Mouse (Mus musculus) adipocyte (in vitro differentiated cells): ENCODE data around the gene S100a5.

Experiments
- DNase-seq: peaks from one replicate; pipeline ENCODE4 v3.0.0-alpha.2; 2016; ENCODE audit warnings: low spot score

S100a5 gene

GRCm38 (mm10) chr3:90608223-90608622 is at the start of gene S100a5:
Gene S100a5 (plus strand): TSS chr3:90608523.
- no peak for DNase-seq

GRCm38 (mm10) chr3:90560008-90560628 is 48.2 kb upstream of the S100a5 start, which contains the start of gene S100a3:
Gene S100a3 (plus strand): TSS chr3:90560578.
- no peak for DNase-seq

DNA sequence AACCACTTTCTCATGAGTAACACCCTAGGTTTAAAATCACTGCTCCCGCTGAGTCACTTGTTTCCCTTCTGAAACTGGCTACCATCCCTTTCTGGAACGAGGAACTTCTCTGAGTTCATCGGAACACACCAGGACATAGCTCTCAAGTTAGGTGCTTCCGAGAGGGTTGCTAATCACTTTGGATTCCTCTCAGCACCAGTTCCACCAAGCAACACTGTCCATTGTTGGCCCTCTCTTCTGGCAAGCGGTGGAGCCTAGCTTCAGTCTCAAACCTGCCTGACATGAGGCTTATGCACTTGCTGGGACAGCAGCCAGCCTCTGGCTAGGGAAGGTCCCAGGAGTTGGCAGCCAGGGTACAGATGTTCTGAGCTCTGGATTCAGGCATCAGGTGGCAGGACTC is 33.6 kb upstream of the S100a5 start:
- DNase-seq, result peak; percentile 77

DNA sequence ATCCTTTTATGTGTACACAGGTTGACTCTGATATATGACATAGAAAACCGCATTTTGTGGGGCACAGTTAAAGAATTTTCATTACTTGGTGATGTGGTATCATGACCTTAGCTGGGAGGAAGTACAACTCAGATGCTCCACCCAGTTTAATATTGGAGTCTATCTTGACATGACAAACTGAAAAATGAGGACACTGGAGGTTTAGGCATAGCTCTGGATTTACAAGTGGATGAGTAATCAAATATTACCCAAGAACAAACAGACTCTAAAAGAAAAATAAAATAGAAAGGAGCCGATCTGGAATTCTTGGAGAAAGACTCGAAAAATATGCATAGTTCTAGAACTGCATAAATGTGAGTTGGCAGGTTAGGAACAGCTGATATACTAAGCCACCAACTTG is 33.0 kb upstream of the S100a5 start:
- DNase-seq, result no peak

DNA sequence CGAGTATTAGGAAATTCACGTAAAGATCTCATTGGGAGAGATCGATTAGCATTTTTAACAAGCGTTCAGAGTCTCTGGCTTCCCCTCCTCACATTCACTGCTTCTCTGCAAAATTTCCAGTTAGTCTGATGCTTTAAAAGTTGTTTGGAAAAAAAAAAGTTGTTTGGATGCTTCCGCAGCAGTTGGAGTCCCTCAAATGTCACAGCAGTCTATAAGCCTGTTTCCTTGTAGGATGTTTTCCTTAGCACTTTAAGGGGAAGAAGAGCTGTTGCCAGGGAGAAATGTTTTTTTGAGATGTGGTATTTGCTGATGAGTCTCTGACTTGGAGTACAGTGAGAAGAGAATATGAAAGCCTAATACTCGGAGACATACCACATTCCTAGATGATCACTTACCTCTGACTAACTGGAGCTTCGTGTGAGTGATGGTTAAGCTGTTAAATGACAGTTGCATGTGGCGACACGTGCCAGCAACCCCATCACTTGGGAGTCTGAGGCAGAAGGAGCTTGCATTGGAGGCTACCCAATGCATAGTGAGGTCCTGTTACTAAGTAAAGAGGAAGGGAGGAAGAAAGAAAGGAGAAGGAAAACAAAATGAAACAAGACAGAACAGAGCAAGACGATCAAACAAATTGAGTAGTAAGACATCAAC is 31.8 kb upstream of the S100a5 start:
- no peak for DNase-seq

DNA sequence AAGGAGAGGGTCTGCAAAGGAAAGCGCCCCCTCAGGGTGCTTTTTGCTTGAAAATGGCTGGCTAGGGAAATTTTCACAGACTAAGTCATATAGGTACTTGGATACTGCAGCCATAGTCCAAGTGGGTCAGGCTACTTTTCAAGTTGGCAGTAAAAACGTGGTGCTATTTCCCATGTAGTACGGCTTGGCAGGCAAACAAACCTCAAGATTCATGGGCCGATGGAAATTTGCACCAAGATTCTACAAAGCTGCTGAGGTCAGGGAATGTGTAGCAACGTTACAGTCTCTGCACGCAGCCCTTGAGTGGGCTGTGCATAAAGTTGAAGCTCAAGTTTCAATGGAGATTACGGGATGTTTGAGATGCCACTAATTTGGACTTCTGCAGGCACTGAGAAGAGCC is 28.9 kb upstream of the S100a5 start:
- peak; percentile 79 for DNase-seq

- no peak for DNase-seq
These were observed 27.2 kb upstream of the S100a5 start for GRCm38 (mm10) chr3:90581141-90581540.

- no peak for DNase-seq
These were observed 26.2 kb upstream of the S100a5 start for GRCm38 (mm10) chr3:90582156-90582555.

DNA sequence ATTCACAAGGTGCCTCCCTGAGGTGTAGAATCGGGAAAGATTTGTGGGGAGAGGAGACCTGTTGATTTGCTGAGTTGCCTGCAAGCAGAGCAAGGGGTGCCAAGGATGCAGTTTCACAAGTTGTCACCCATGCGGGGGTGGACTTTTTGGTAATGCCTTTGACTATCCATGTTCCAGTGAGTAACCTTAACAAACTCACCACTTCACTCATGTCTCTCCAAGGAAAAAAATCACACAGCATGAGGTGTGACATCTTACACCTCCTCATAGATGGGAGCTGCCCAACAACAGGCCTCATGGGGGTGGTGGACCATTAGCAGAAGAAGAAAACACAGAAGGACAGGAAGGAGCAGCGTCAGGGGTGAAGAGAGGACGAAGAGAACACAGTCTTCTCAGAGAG is 25.8 kb upstream of the S100a5 start:
- no peak for DNase-seq

DNA sequence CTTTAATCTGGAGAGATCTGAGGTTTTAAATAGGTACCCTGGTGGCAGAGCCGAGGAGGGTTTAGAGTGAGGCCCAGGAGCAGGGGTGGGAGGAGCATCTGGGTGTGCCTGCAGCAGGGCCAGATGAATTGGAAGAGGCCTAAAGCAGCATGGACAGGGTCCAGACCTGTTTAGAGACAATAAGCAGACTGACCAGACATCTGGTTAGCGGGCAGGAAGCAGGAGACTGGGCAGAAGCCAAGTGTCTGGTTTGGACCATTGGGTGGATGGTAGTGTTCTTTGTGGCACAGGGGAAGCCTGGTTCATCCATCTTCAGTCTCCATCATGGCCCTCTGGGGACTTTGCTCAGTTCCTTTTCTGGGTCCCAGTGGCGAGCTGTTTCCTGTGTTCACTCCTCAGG is 24.4 kb upstream of the S100a5 start:
- DNase-seq, result no peak

- DNase-seq, result peak; percentile 86
These were observed 22.7 kb upstream of the S100a5 start for GRCm38 (mm10) chr3:90585595-90585994.

GRCm38 (mm10) chr3:90586016-90586643 is 22.2 kb upstream of the S100a5 start:
- DNase-seq, result no peak

- peak; percentile 63 for DNase-seq
These were observed 21.4 kb upstream of the S100a5 start for GRCm38 (mm10) chr3:90586906-90587305.

DNA sequence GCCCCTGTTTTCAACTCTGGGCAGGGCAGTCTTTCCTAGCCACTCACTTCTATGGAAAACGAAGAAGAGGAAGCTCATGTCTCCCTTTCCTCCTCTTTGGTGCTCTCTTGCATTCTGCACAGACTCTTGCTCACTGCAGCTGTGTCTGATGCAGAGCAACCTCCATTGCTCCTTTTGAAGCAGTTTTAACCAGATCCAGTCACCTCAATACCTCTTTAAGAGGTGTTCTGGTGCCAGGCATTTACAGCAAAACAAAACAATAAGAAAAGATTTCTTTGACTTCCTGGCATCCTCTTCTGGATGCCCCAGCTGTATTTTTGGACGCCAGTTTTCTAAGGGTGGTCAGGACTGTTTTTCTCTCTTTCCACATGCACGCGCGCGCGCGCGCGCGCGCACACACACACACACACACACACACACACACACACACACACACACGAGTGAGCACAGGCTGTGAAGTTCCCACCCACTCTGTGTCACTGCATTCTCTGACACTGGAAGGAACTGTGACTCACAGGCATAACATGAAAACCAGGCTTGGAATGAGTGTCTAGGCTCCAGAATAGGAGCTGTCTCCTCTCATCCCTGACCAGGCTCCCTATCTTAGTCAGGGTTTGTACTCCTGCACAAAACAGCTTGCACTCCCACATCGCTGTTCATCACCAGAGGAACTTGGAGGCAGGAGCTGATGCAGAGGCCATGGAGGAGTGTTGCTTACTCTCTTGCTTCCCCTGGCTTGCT is 20.8 kb upstream of the S100a5 start:
- DNase-seq, result peak; percentile 68

GRCm38 (mm10) chr3:90589390-90589789 is 18.9 kb upstream of the S100a5 start:
- no peak for DNase-seq

- no peak for DNase-seq
These were observed 18.4 kb upstream of the S100a5 start, which contains the start of gene S100a2 for GRCm38 (mm10) chr3:90589947-90590346. Gene S100a2 (plus strand): TSS chr3:90590247.

- no peak for DNase-seq
These were observed 13.9 kb upstream of the S100a5 start for GRCm38 (mm10) chr3:90594466-90594865.

GRCm38 (mm10) chr3:90595556-90595955 is 12.8 kb upstream of the S100a5 start:
- no peak for DNase-seq

GRCm38 (mm10) chr3:90596810-90597209 is 11.5 kb upstream of the S100a5 start:
- DNase-seq, result peak; percentile 73

DNA sequence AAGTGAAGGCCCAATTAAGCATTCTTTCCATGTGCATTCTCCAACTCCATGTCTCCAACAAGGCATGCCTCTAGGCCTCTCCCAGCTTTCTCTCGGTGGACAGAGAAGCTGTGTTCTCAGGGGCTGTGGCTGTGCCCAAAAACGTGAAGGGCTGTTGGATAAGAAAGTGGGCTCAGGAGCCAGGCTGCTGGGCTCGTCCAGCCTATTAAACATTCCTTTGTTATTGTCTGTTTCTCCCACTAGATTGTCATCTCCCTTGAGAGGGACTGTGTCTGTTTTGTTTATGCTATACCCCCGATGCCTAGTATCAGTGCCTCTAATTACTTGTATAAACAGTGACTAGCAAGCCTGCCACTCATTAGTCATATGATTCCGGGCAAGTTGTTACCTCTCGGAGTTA is 10.6 kb upstream of the S100a5 start:
- no peak for DNase-seq

DNA sequence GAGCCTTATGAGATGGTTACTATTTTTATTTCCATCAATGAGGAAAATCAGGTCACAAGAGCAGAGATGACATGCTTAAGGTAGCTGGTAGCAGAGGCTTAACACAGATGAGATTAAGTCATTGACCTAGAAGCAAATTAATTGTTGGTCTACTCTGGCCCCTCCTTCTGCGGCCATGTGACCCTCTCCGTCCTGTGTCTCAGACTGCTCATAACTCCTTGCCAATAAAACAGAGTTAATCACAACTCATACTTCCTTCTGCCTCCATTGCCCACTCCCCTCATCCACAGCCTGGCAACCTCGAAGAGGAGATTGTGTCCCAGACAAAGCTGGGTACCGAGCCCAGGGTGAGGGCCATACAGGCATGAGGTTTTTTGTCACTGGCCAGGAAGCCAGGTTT is 10.1 kb upstream of the S100a5 start:
- no peak for DNase-seq

- DNase-seq, result peak; percentile 74
These were observed 8.9 kb upstream of the S100a5 start for GRCm38 (mm10) chr3:90599401-90599800.

DNA sequence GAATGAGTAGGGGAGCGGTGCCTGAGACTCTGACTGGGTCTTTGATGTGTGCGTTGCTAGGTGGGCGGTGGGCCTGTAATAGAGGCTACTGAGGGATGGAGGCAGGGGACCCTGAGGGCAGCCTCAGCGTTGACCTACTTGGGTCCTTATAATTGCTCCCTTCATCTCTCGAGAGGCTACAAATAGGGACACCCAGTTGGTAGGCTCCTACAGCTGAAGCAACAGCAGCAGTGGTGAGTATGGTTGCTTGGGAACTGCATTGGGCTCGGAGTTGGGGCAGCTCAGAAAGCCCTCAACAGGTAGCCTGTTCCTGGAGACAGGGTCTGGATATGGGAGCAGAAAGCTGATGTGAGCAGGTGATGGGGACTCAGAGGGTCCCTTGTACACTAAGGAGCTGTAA is 8.3 kb upstream of the S100a5 start:
- no peak for DNase-seq
